Mouse (Mus musculus): ENCODE results near the gene Pex7. TPM values are rescaled to one million over a fixed set of nuclear protein-coding genes. Genes with fewer than 3 reads are reported as not detected.

The Pex7 gene
- polyA plus RNA-seq, 1 experiment from 2014 or later: 51.4 TPM

DNA sequence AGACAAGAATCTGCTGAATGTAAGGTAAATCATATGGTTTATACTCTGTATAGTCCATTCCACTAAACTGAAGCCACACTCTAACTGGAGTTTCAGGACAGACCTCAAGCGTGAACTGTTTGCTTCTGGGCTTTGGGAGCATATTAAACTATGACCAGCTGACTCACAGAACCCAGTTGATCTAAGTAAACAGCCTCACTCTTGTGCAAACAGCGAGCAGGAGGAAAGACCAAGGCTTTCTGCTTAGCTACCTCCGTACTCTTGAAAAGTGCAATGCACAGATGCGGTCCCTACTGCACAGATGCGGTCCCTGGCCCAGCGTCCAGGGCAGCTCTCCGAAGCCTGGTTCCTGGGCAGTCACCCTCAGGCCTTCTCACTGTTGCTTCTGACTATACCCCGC lies 30.2 kb downstream of the Pex7 start:
- Histone ChIP-seq H3K4me1 (ENCODE audit: control insufficient read depth, insufficient read depth, low read length) (peaks cover 2% of the 10 kb centered on the region; the same call in 1 of the 2 replicates), H3K36me3 (ENCODE audit: control insufficient read depth, insufficient read depth, low read length) (no peaks in the 10 kb centered on the region), H3K9ac (ENCODE audit: low read depth, low read length) (no peak overlapping the region), H3K9me3 (ENCODE audit: control insufficient read depth, low read length) (no peaks in the 10 kb centered on the region), H3K4me2 (ENCODE audit: low read depth, low read length) (no peak overlapping the region), H3K27me3 (replicated peaks; ENCODE audit: control insufficient read depth, insufficient read depth, low read length) (no peaks in the 10 kb centered on the region), H3K4me3 (ENCODE audit: low read length) (no peak overlapping the region), H3K27ac (ENCODE audit: low read length) (no peak overlapping the region)
- peak; percentile 74 for ATAC-seq
- 56% methylated on average over 8 of the region's 8 CpGs for WGBS

DNA sequence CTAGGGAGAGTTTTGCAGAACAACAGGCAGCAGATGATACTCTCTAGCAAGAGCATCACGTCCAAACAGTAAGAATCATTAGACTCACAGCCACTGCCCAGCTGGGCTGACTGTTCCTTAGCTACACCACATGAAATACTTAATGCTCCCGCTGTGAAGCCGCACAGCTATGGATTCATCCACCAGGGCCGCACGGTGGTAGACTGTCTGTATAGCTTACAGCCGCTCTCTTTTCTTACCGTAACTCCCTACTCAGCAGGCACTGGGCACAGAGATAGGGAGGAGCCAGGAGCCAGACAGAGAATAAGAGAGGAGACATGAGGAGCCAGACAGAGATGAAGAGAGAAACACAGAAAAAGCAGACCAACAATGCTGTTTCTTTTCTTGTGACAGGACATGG lies 30.8 kb downstream of the Pex7 start:
- peak; percentile 46; the same call in 1 of the 2 replicates for ATAC-seq
- peaks cover 2% of the 10 kb centered on the region; the same call in 1 of the 2 replicates for H3K4me1 ChIP-seq (ENCODE audit: control insufficient read depth, insufficient read depth, low read length)
- H3K9ac ChIP-seq (ENCODE audit: low read depth, low read length): no peak overlapping the region
- H3K27me3 ChIP-seq (replicated peaks; ENCODE audit: control insufficient read depth, insufficient read depth, low read length): no peaks in the 10 kb centered on the region
- no peaks in the 10 kb centered on the region for H3K9me3 ChIP-seq (ENCODE audit: control insufficient read depth, low read length)
- H3K4me3 ChIP-seq (ENCODE audit: low read length): no peak overlapping the region
- WGBS: 49% methylated on average over 7 of the region's 7 CpGs
- H3K27ac ChIP-seq (ENCODE audit: low read length): no peak overlapping the region
- H3K4me2 ChIP-seq (ENCODE audit: low read depth, low read length): no peak overlapping the region
- H3K36me3 ChIP-seq (ENCODE audit: control insufficient read depth, insufficient read depth, low read length): no peaks in the 10 kb centered on the region

DNA sequence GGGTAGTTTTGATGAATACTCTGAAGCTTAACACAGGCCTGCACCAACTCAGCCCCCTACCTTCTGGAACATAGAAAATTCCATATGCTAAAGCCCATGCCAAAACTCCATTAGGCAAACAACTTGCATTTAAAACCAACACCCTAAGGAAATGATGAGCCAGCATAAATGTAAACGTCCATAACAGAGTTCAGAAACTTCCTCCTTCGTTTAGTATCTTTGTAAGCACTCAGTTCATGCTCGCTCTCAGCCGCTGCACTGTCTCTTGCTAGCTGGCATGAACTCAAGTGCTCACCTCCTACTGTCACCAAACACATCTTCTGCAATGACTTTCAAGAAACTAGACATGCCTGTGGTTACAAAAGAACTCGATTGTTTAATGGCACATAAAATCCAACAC lies 32.1 kb downstream of the Pex7 start:
- Histone ChIP-seq H3K4me3 (ENCODE audit: low read length) (no peak overlapping the region), H3K4me1 (ENCODE audit: control insufficient read depth, insufficient read depth, low read length) (peaks cover 2% of the 10 kb centered on the region; the same call in 1 of the 2 replicates), H3K36me3 (ENCODE audit: control insufficient read depth, insufficient read depth, low read length) (no peaks in the 10 kb centered on the region), H3K9me3 (ENCODE audit: control insufficient read depth, low read length) (no peaks in the 10 kb centered on the region), H3K27ac (ENCODE audit: low read length) (no peak overlapping the region), H3K4me2 (ENCODE audit: low read depth, low read length) (no peak overlapping the region), H3K27me3 (replicated peaks; ENCODE audit: control insufficient read depth, insufficient read depth, low read length) (no peaks in the 10 kb centered on the region), H3K9ac (ENCODE audit: low read depth, low read length) (no peak overlapping the region)
- ATAC-seq: no peak
- WGBS: 80% methylated on average over 5 of the region's 5 CpGs

DNA sequence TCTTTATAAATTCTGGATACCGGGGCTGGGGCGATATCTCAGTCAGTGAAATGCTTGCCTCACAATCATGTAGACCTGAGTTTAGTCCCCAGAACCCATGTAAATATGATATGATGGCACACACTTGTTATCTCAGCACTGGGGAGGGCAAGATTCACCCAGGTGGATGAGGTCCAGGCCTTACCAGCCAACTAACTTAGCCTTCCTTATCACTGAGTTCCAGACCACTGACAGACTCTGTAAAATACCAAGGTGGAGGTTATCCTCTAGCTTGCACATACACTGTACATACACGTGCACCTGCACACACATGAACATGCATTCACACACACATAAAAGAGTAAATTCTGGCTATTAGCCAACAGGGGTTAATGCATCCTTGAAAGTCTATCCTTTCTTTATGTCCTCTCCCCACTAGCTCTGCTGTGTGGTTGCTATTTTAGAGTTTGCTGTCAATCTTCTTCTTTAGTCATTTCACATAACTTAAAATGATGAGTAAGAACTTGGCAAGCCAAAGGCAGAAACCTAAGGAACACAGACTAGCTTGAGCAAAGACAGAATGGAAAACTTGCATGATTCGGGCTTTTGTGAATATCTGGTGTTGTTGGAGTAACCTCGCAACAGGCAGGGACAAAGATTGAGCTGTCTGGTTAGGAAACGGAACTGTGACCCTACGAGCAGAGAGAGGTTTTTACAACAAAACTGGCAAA lies 51.7 kb downstream of the Pex7 start:
- H3K4me3 ChIP-seq (ENCODE audit: low read length): no peak overlapping the region

DNA sequence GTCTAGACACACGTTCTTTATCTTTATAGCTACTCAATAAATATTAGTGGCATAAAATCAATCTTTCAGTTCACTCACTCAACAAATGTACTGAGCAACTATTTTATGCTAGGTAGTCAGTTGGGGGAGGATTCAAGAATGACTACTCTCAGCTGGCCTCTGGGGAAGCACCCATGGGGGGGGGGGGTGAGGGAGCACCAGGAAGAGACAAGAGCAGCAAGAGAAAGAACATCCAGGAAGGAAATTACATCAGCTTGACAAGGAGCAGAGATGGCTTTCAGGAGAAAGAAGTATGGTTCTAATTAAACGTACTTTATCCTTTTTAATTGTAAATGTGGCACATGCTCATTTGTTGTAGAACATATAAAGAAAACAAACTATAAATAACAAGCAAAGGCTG lies 53.9 kb downstream of the Pex7 start:
- 53% methylated on average over 2 of the region's 2 CpGs for WGBS
- Histone ChIP-seq H3K4me2 (ENCODE audit: low read depth, low read length) (no peak overlapping the region), H3K27me3 (replicated peaks; ENCODE audit: control insufficient read depth, insufficient read depth, low read length) (peaks cover 41% of the 10 kb centered on the region), H3K4me3 (ENCODE audit: low read length) (no peak overlapping the region), H3K9me3 (ENCODE audit: control insufficient read depth, low read length) (no peaks in the 10 kb centered on the region), H3K36me3 (ENCODE audit: control insufficient read depth, insufficient read depth, low read length) (no peaks in the 10 kb centered on the region), H3K4me1 (ENCODE audit: control insufficient read depth, insufficient read depth, low read length) (peaks cover 26% of the 10 kb centered on the region), H3K9ac (ENCODE audit: low read depth, low read length) (no peak overlapping the region), H3K27ac (ENCODE audit: low read length) (no peak overlapping the region)
- no peak for ATAC-seq

More for the DNA sequence above, 51.7 kb downstream of the Pex7 start:
- Histone ChIP-seq H3K9ac (ENCODE audit: low read depth, low read length) (no peak overlapping the region), H3K4me2 (ENCODE audit: low read depth, low read length) (no peak overlapping the region), H3K27ac (ENCODE audit: low read length) (no peak overlapping the region), H3K27me3 (replicated peaks; ENCODE audit: control insufficient read depth, insufficient read depth, low read length) (peaks cover 21% of the 10 kb centered on the region), H3K36me3 (ENCODE audit: control insufficient read depth, insufficient read depth, low read length) (no peaks in the 10 kb centered on the region), H3K4me1 (ENCODE audit: control insufficient read depth, insufficient read depth, low read length) (peaks cover 13% of the 10 kb centered on the region), H3K9me3 (ENCODE audit: control insufficient read depth, low read length) (no peaks in the 10 kb centered on the region)
- no peak for ATAC-seq
- 90% methylated on average over 7 of the region's 7 CpGs for WGBS

DNA sequence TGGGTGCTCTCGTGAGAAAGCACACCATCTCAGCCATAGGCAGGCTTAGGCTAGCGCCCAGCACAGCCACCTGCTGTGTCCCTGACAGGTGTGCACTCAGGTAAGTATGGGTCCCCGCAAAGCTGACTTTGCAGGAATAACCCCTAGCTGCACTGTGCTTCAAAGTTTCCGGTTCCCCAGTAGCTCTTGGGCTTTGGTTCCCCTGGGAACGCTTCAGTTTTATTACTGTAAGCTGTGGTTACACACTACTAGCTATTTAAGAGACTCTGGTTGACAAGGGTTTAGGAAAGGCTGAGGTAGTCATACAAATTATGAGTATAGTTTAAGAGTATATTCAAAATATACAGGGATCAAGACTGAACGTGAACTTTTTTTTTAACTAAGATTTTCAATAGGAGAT lies 54.7 kb downstream of the Pex7 start:
- Histone ChIP-seq H3K9ac (ENCODE audit: low read depth, low read length) (no peak overlapping the region), H3K4me2 (ENCODE audit: low read depth, low read length) (no peak overlapping the region), H3K27me3 (replicated peaks; ENCODE audit: control insufficient read depth, insufficient read depth, low read length) (peaks cover 41% of the 10 kb centered on the region), H3K9me3 (ENCODE audit: control insufficient read depth, low read length) (no peaks in the 10 kb centered on the region), H3K4me3 (ENCODE audit: low read length) (no peak overlapping the region), H3K27ac (ENCODE audit: low read length) (no peak overlapping the region), H3K36me3 (ENCODE audit: control insufficient read depth, insufficient read depth, low read length) (no peaks in the 10 kb centered on the region), H3K4me1 (ENCODE audit: control insufficient read depth, insufficient read depth, low read length) (peaks cover 26% of the 10 kb centered on the region)
- ATAC-seq: no peak
- WGBS: 23% methylated on average over 6 of the region's 6 CpGs

DNA sequence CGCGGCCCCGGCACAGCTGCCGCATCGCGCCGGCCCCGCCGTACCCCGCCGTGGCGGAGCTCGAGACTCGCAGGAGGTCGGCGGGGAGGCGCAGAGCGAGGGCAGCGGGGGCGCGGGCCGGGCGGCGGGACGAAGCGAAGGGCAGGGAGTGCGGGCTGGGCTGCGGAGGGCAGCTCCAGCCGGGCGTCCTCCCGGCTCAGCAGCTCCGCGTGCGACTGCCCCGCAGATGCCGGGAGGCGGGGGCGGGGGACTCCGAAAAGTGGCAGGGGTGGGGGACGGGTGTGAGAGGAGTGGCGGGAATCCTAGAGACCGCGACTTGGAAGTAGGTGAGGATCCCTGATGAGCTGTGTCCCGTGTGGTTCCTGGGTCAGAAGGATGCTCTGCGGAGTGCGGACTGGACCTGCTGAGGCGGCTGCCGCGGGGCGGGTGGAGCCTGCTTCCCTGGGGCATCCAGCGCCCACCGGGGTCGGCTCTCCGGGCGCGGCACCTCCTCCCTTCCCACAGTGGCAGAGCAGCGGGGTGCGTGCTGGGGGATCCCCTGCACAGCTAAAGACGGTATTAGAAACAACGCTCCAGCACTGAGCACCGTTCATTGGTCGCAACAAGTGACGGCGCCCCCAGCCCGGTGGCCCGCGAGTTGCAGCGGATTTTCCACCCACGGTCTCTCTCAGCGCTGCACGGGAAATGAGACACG lies 56.3 kb downstream of the Pex7 start, which contains the start of gene Slc35d3:
Gene Slc35d3 (minus strand): TSS at position 462 of the 694 bp plus-strand sequence.
- H3K36me3 ChIP-seq (ENCODE audit: control insufficient read depth, insufficient read depth, low read length): no peaks in the 10 kb centered on the region
- H3K27ac ChIP-seq (ENCODE audit: low read length): no peak within 1 kb of the TSS
- H3K9ac ChIP-seq (ENCODE audit: low read depth, low read length): peak within 1 kb of the TSS; percentile 62
- H3K4me1 ChIP-seq (ENCODE audit: control insufficient read depth, insufficient read depth, low read length): peaks cover 26% of the 10 kb centered on the region
- no peaks in the 10 kb centered on the region for H3K9me3 ChIP-seq (ENCODE audit: control insufficient read depth, low read length)
- H3K27me3 ChIP-seq (replicated peaks; ENCODE audit: control insufficient read depth, insufficient read depth, low read length): peaks cover 41% of the 10 kb centered on the region
- peak within 1 kb of the TSS; percentile 100 for H3K4me2 ChIP-seq (ENCODE audit: low read depth, low read length)
- WGBS: 1% methylated on average over 61 of the region's 72 CpGs
- H3K4me3 ChIP-seq (ENCODE audit: low read length): peak within 1 kb of the TSS; percentile 61
- peak; percentile 32 for ATAC-seq

DNA sequence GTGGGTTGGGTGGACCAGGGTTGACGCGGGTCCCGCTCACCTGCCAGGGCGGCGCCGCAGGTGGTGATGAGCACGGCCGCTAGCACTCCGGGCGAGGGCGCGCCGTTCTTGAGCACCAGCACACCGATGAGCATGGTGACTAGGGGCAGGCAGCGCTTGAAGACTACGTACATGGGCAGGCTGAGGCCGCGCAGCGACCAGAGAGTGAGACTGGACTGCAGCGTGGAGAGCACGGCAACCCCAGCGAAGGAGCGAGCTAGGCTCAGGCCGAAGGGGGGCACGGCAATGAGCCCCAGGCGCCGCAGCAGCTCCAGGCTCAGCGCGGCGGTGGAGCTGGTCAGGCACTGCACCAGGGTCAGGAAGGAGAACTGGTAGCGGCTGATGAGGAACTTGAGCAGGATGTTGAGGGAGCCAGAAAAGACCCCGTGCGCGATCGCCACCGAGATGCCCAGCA lies 56.9 kb downstream of the Pex7 start:
- H3K4me2 ChIP-seq (ENCODE audit: low read depth, low read length): peak overlapping the region; percentile 100
- H3K4me1 ChIP-seq (ENCODE audit: control insufficient read depth, insufficient read depth, low read length): peaks cover 26% of the 10 kb centered on the region
- peak overlapping the region; percentile 61 for H3K4me3 ChIP-seq (ENCODE audit: low read length)
- ATAC-seq: peak; percentile 63
- H3K27me3 ChIP-seq (replicated peaks; ENCODE audit: control insufficient read depth, insufficient read depth, low read length): peaks cover 41% of the 10 kb centered on the region
- under 1% methylated on average over 36 of the region's 36 CpGs for WGBS
- no peak overlapping the region for H3K27ac ChIP-seq (ENCODE audit: low read length)
- no peaks in the 10 kb centered on the region for H3K36me3 ChIP-seq (ENCODE audit: control insufficient read depth, insufficient read depth, low read length)
- H3K9me3 ChIP-seq (ENCODE audit: control insufficient read depth, low read length): no peaks in the 10 kb centered on the region
- peak overlapping the region; percentile 62 for H3K9ac ChIP-seq (ENCODE audit: low read depth, low read length)

DNA sequence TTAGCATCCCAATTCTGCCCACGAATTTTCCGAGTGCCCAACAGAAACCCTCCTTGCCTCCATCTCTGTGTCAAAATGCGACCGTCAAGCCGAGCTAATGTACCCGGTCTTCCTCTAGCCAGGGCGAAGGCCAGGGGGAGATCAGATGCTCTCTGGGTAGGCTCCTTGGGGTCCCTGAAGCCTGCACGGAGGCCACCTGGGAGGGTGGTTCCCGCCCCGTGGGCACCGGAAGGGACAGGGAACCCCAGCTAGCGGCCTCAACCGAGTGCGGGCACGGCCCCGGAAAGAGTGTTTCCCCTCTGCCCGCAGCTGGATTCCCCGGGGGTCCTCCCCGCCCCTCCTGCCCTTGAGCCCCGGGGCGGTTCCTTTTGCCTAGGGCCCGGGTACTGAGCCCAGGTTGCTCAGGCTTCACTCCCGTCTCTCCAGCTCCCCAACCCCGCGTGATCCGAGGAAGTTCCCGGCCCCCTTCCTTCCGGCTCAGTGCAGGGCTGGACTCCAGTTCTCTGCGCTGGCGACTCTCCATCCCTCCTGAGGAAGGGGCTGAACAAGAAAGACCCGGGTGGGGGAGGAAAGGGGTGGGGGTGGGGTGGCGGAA lies 57.6 kb downstream of the Pex7 start:
- peak overlapping the region; percentile 61 for H3K4me3 ChIP-seq (ENCODE audit: low read length)
- WGBS: under 1% methylated on average over 32 of the region's 32 CpGs
- ATAC-seq: peak; percentile 72
- H3K27me3 ChIP-seq (replicated peaks; ENCODE audit: control insufficient read depth, insufficient read depth, low read length): peaks cover 41% of the 10 kb centered on the region
- H3K36me3 ChIP-seq (ENCODE audit: control insufficient read depth, insufficient read depth, low read length): no peaks in the 10 kb centered on the region
- H3K9ac ChIP-seq (ENCODE audit: low read depth, low read length): peak overlapping the region; percentile 62
- no peak overlapping the region for H3K27ac ChIP-seq (ENCODE audit: low read length)
- peaks cover 26% of the 10 kb centered on the region for H3K4me1 ChIP-seq (ENCODE audit: control insufficient read depth, insufficient read depth, low read length)
- no peaks in the 10 kb centered on the region for H3K9me3 ChIP-seq (ENCODE audit: control insufficient read depth, low read length)
- H3K4me2 ChIP-seq (ENCODE audit: low read depth, low read length): peak overlapping the region; percentile 100

Measured in intestine, embryonic 16.5 days (tissue).